Mouse (Mus musculus) kidney, postnatal 4 days (tissue): ENCODE measurements at regions not wholly inside any gene's neighbourhood (a gene's known extent, or its start where the extent isn't known, plus 50 kb on each side); places are given as distances from the start of the nearest gene placed in this dataset.
A peak's percentile ranks its signal among the peaks of the same experiment; 100 is the strongest.

ENCODE experiments used
- DNase-seq, 2 experiments: peaks; one replicate each; pipeline ENCODE4 v3.0.0; 2021; ENCODE audit warnings: mixed read lengths in 2 of 2

DNA sequence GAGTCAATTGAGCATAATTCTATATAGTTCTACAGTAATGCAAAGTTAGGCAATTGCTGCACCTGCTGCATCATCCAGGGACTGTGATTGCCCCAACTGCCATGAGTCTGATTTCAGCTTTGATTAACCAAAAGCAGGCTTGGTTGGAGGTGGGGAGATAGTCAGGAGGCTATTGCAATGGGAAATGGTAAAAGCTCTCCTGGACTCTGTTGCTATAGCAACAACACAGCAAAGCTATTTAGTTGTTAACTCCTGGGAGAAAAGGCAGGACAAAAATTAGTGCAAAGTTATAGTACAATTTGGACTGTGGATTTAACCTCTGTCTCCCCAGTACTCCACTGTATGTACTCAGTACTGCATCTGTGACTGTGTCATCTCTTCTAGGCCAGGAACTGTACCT lies 51.7 kb upstream of the Rasgrf1 start:
- no peak for DNase-seq

GRCm38 (mm10) chr9:89850491-89851282 lies 59.0 kb upstream of the Rasgrf1 start:
- no peak for DNase-seq

DNA sequence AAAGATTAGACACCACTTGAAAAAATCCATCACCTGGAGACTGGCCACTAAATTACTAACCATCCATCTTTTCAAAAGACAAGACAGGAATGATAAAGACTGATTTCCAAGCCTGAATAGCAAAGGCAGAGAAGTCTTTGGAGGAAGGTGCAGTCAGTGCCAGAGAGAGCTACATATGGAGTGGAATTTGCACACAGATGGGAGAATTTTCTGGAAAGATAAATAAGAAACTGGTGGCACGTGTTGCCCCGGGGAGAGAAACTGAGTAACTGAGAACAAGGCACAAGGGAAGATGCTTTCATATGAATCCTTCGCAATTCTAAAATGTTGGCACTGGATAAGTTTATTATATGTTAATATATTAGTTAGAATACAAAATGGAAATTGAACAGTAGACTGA lies 59.8 kb upstream of the Rasgrf1 start:
- DNase-seq: no peak

DNA sequence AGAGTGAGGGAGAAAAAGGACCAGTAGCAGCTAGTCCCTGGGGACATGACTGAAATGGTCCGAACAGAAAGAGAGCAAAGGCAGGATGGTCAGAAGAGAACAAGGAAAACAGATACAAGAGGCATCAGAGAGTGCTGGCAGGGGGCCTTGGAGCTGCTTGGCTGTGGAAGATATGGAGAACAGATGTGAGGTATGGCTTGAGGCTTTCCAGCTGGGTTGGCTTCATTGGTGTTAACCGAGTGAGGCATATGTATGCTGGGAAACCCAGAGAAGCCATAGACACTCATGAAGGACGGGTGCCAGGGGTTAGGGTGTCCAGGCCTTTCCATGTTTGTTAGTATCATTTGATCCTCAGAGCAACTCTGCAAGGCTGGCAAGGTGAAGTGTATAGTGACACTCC lies 61.1 kb upstream of the Rasgrf1 start:
- no peak for DNase-seq

DNA sequence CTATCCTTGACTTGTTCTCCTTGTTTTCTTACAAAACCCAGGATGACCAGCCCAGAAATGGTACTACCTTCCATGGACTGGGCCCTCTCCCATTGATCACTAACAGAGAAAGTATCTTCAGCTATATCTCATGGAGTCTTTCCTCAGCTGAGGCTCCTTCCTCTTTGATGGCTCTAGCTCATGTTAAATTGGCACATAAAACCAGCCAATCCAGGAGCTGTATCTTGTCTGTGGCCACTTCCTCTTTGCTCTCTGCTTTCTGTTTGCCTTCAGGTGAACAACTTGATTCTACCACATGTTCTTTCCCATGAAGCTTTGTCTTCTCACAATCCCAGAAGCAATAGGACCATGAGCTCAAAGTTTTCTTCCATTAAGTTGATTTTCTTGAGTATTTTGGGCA lies 62.7 kb upstream of the Rasgrf1 start:
- no peak for DNase-seq

GRCm38 (mm10) chr9:89842776-89843089 lies 67.0 kb upstream of the Rasgrf1 start:
- DNase-seq: no peak

DNA sequence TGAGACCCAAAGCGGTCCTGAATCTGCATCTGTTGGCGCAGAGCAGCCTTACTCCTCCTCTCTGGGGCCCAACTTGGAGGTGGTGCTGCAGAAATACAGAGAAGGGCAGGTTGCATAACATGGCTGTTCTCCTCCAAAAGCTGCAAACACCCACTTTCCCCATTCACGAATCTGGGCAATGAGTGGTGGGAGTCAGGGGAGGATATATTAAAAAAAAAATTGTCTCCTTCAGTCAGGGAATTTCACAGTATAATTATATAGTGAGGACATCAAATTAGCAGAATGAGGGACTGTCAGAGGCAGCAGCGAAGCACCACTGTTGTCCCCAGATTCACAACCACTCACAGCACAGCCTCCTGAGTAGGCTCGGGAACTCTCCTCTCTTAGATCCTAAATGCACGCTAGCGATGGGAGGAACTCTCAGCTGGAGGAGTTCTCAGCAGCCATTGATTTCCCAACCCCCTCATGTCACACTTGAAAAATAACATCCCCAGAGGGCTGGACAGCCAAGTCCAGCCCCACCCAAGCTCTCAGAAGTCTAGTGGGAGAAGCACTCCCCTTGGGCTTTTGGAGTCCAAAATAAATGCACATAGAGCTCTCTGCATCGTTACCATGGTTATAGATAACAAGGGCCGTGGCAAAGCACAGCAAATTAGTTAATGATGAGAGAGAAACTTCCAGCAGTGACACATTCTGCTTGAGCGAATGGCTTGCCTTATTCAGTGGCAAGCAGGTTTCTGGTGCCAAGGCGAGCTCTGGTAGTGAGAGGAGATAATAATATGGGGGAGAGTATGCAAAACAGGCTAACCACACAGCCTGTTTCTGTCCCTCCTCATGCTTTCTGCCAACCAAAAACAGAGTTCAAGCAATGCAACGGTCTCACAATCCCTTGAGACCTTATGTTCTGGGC lies 67.6 kb upstream of the Rasgrf1 start:
- no peak for DNase-seq

DNA sequence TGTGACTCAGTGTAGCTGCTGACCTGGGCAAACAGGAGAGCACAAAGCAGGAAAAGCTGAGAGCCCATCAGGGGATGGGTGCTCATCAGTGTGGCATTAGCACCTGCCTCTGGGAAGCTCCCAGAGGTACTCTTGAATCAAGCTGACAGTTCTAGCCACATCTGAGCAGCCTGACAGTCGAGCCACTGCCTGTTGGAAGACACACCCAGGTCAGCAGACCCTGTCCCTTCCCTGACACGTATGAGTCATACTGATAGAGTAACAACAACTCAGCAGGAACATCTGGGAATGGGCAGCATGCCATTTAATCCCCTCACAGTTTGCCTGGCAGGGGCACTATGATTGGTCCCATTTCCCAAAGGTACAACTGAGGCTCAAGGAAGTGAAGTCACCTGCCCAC lies 68.3 kb upstream of the Rasgrf1 start:
- DNase-seq: no peak

- no peak for DNase-seq
Observed at GRCm38 (mm10) chr9:89836454-89837245, 73.1 kb upstream of the Rasgrf1 start.

GRCm38 (mm10) chr9:89833596-89833995 lies 76.1 kb upstream of the Rasgrf1 start:
- DNase-seq: no peak

DNA sequence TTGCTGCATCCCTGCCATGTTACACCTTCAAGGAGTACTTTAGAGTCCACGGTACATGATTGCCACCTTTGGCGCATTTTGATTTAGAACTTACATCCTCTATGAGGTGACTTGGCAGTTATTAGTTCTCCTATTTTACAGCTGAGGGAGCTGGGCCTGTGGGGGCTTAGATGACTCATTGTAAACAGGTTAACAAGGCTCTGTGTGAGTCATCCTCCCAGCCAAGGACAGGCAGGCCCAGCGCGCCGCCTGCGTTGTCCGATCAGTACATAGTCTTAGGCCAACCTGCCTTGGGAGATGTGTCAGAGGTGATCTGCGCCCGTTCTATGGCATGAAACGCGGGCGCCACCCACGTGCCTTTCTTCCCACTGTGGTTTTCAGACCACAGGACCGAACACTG lies 77.9 kb upstream of the Rasgrf1 start:
- DNase-seq: no peak

DNA sequence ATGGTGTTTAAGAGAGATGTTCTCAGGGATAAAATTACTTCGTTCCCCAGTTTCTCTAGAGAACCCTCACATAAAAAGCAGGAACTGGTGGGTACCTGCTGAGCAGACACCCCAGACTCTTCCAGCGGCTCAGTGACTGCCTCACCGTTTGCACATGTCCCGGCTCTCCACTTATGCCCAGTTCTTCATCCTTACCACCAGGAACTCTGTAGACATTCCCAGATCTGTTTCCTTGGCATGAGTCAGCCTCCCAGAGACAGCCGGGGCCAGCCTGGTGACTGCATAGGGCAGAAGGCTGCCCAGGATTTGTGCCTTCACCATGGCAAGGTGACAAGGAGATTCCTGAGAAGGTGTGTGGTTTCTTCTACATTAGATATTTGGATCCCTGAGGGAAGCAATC lies 81.6 kb upstream of the Rasgrf1 start:
- DNase-seq: no peak

GRCm38 (mm10) chr9:89827564-89827963 lies 82.1 kb upstream of the Rasgrf1 start:
- no peak for DNase-seq

DNA sequence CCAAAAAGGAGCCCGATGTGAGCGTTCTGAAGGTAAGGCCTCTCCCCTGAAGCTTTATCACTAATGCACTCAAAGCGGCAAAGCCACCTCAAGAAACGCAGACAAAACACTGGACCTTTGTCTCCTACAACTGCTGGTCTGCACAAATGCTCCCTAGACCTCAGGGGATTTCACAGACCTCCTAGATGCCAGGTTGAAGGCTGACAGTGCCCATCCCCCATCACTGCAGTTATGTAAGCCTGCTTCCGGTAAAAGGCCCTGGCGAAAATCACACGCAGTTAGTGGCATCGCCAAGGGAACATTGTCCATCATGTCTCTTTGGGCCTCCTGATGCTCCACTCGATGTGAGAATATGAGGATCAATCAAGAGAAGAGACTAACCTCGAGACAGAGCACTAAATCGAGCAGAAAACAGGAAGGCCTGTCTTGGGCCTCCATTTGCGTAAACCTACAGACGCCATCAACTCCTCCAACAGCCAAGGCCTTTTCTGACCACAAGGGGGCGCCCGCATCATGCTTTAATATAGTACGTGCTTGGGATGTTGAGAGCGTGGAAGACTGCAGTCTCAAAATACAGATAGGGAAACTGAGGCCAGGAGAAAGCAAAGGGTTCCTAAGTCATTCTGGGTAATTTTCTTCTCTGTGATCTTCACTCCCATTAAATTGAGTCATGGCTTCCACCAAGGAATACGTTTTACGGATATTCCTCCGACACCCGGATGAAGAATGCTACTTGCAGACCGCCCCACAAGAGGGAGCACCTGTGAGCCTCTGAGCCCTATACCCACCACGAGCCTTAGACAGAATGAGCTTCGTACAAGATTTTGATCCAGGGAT lies 82.8 kb upstream of the Rasgrf1 start:
- DNase-seq: peak; percentile 91 to 92

DNA sequence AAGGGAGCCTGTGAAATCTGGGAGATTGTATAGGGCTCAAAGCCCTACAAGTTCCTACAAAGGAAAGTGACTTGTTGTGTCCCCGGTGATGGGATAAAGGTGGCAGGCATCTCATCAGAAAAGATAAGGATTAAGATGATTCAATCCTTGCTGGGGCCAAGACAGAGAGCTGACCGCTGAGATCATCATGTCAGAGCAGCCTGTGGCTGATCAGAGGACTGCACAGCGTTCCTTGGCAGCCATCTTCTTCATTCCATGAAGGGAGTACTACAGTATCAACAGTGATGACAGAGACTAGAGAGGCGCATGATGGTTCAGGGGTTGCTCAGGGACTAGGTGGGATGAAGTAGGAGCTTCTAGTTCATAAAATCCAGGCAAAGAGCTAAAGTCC lies 83.6 kb upstream of the Ankrd34c start:
- no peak for DNase-seq

GRCm38 (mm10) chr9:89821109-89821852 lies 83.0 kb upstream of the Ankrd34c start:
- peak; percentile 17 to 33 for DNase-seq

GRCm38 (mm10) chr9:89813616-89814318 lies 75.5 kb upstream of the Ankrd34c start:
- DNase-seq: no peak

DNA sequence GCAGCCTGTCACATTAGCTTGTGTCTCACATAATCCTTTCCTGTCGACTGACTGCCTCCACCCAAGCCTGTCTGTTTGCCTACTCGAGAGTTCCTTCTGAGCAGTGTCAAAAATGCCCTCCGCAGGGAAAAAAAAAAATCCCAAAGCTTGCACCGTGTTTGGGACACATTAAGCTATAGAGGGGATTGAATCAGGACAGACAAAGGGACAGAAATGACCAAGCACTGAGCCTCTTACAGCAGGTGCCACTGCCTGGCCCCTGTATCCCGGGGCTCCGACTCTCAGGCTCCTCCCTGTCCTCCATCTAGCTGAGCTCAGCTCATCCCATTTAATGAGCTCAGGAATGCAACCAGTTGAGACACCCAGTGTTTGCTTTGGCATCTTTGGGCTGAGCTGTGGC lies 69.1 kb upstream of the Ankrd34c start:
- no peak for DNase-seq

DNA sequence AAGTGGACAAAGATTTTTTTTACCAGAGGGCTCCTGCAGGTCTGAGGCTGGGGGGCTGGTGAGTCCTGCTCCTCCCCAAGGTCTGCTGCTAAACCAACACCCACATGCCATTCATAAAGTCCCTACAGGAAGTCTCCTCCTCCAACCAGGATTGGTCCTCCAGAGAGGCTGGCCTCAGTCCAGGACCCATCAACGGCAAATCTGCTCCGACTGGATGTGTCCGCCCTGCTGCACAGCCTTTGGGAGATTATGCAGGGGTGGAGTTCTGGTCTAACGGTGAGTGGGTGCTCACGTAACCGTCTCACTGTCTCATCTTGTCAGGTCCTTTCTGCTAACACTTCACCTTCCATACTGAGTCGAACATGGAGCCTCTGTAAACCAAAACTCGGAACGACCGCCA lies 64.4 kb upstream of the Ankrd34c start:
- DNase-seq: peak; percentile 39 to 40

DNA sequence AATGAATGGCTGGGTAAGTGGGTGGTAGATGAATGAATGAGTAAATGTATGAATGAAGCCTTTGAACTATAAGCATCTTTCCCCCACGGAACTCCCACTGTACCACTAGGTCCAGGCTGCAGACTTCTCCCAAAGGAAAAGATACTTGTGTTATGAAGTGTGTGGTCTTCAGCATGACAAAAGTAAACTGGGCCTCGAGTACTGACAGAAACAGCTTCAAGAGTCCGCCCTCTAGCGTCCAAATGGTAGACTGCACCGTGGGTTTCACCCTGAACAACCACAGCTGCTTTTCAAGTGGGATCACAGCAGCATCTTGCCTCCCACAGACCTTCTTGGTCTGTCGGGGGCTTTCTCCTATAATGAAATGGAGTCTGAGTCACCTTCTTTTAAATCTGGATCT lies 54.7 kb upstream of the Ankrd34c start:
- DNase-seq: peak; percentile 80 to 82

- DNase-seq: no peak
Observed at GRCm38 (mm10) chr9:89789926-89790325, 51.7 kb upstream of the Ankrd34c start.
